Mouse (Mus musculus) T-helper 2 cell (primary cell): Measurements from ENCODE around the gene Ets1.

Experiments
- in situ Hi-C: fragments of 300-600 bp; cut with MboI, MseI; formaldehyde crosslinking; loops from one replicate; pipeline ENCODE4 v1.15.1; 2025; ENCODE audit warnings: high pct_unique_total_duplicates

Gene Ets1

GRCm38 (mm10) chr9:32635627-32636385 is at the start of gene Ets1:
Gene Ets1 (plus strand): TSS chr9:32636221.
- in situ Hi-C loops, result no loop called here

- in situ Hi-C loops, result loop anchor here (5.0 to 10.0 kb wide), 5 partner anchors 155 to 645 kb away; no protein-coding TSS in a partner anchor
These were observed 46.1 kb upstream of the Ets1 start for GRCm38 (mm10) chr9:32589900-32590299.

- in situ Hi-C loops, result loop anchor here (5.0 to 10.0 kb wide), 2 partner anchors 154 to 352 kb away; no protein-coding TSS in a partner anchor
These were observed 45.5 kb upstream of the Ets1 start for GRCm38 (mm10) chr9:32590571-32590970.

GRCm38 (mm10) chr9:32591732-32592582 is 44.1 kb upstream of the Ets1 start:
- in situ Hi-C loops, result loop anchor here (5.0 to 10.0 kb wide), 2 partner anchors 153 to 350 kb away; no protein-coding TSS in a partner anchor

- in situ Hi-C loops, result loop anchor here (5.0 to 10.0 kb wide), 2 partner anchors 152 to 350 kb away; no protein-coding TSS in a partner anchor
These were observed 43.5 kb upstream of the Ets1 start for GRCm38 (mm10) chr9:32592583-32592890.

- in situ Hi-C loops, result loop anchor here (5.0 to 10.0 kb wide), 2 partner anchors 151 to 348 kb away; no protein-coding TSS in a partner anchor
These were observed 42.2 kb upstream of the Ets1 start for GRCm38 (mm10) chr9:32593816-32594215.

GRCm38 (mm10) chr9:32594346-32594745 is 41.7 kb upstream of the Ets1 start:
- in situ Hi-C loops, result loop anchor here (5.0 to 10.0 kb wide), 2 partner anchors 150 to 348 kb away; no protein-coding TSS in a partner anchor

- in situ Hi-C loops, result loop anchor here (5.0 to 10.0 kb wide), 2 partner anchors 77 to 150 kb away; no protein-coding TSS in a partner anchor
These were observed 40.8 kb upstream of the Ets1 start for GRCm38 (mm10) chr9:32595076-32595820.

GRCm38 (mm10) chr9:32596366-32596765 is 39.7 kb upstream of the Ets1 start:
- in situ Hi-C loops, result loop anchor here (5.0 to 10.0 kb wide), 2 partner anchors 76 to 148 kb away; no protein-coding TSS in a partner anchor

GRCm38 (mm10) chr9:32601953-32602352 is 34.1 kb upstream of the Ets1 start:
- in situ Hi-C loops, result loop anchor here (5.0 kb wide), 1 partner anchor 45 kb away; no protein-coding TSS in a partner anchor

GRCm38 (mm10) chr9:32603097-32603496 is 32.9 kb upstream of the Ets1 start:
- in situ Hi-C loops, result loop anchor here (5.0 kb wide), 1 partner anchor 44 kb away; no protein-coding TSS in a partner anchor

GRCm38 (mm10) chr9:32607218-32607617 is 28.8 kb upstream of the Ets1 start:
- in situ Hi-C loops, result no loop called here

GRCm38 (mm10) chr9:32608831-32609610 is 27.0 kb upstream of the Ets1 start:
- in situ Hi-C loops, result no loop called here

- in situ Hi-C loops, result no loop called here
These were observed 25.8 kb upstream of the Ets1 start for GRCm38 (mm10) chr9:32610218-32610617.

GRCm38 (mm10) chr9:32610631-32611030 is 25.4 kb upstream of the Ets1 start:
- in situ Hi-C loops, result no loop called here

- in situ Hi-C loops, result no loop called here
These were observed 24.7 kb upstream of the Ets1 start for GRCm38 (mm10) chr9:32611340-32611739.

GRCm38 (mm10) chr9:32612426-32612825 is 23.6 kb upstream of the Ets1 start:
- in situ Hi-C loops, result no loop called here

GRCm38 (mm10) chr9:32612861-32613421 is 23.1 kb upstream of the Ets1 start:
- in situ Hi-C loops, result no loop called here

- in situ Hi-C loops, result no loop called here
These were observed 21.8 kb upstream of the Ets1 start for GRCm38 (mm10) chr9:32614191-32614590.

GRCm38 (mm10) chr9:32615461-32615860 is 20.6 kb upstream of the Ets1 start:
- in situ Hi-C loops, result no loop called here
